26 mouse cellular contexts compared by ENCODE assay signal in genomic region chr10:87110909-87111308, GRCm38 (mm10). TPM values are rescaled to one million over a fixed set of nuclear protein-coding genes. Genes with fewer than 3 reads are reported as not detected.
"Had no signal": no experiment of that assay in that cellular context is flagged by ENCODE, and none has a peak within 500 bp of the region (broad histone marks: within the 10 kb centered on the region; RNA-seq: fewer than 3 reads in every experiment).

No protein-coding gene starts in this region.

- H3K4me1 ChIP-seq: kidney, embryonic 15.5 days; limb, embryonic 12.5 days; limb, embryonic 15.5 days had no signal

- DNase-seq: kidney, postnatal 10 days; kidney, postnatal 36 days; layer of hippocampus, postnatal 36 days; left cerebral cortex, postnatal 4 days; liver, postnatal 0 days; lung, embryonic 14.5 days; right cerebral cortex, postnatal 4 days; thymus, adult 2 months; thymus, postnatal 14 days; thymus, postnatal 4 days had no signal

- H3K9me3 ChIP-seq: kidney, embryonic 15.5 days; limb, embryonic 12.5 days; limb, embryonic 15.5 days; midbrain, embryonic 12.5 days; midbrain, embryonic 15.5 days had no signal

- H3K9ac ChIP-seq: kidney, embryonic 15.5 days; limb, embryonic 12.5 days; limb, embryonic 15.5 days; liver, embryonic 14.5 days; liver, postnatal 0 days; lung, embryonic 14.5 days; midbrain, embryonic 12.5 days; midbrain, embryonic 15.5 days had no signal

- H3K4me3 ChIP-seq: kidney, embryonic 15.5 days; limb, embryonic 12.5 days; limb, embryonic 15.5 days; midbrain, embryonic 12.5 days; midbrain, embryonic 15.5 days had no signal

- ATAC-seq: liver, postnatal 0 days; lung, postnatal 0 days; midbrain, embryonic 15.5 days had no signal

- H3K4me2 ChIP-seq: kidney, embryonic 15.5 days; limb, embryonic 12.5 days; limb, embryonic 15.5 days; liver, embryonic 11.5 days; lung, embryonic 14.5 days; midbrain, embryonic 12.5 days; midbrain, embryonic 15.5 days had no signal

- H3K36me3 ChIP-seq: kidney, embryonic 15.5 days; limb, embryonic 12.5 days; limb, embryonic 15.5 days; midbrain, embryonic 12.5 days; midbrain, embryonic 15.5 days had no signal

- H3K27me3 ChIP-seq: kidney, embryonic 15.5 days; limb, embryonic 12.5 days; limb, embryonic 15.5 days; midbrain, embryonic 15.5 days had no signal

- H3K27ac ChIP-seq: kidney, embryonic 15.5 days; limb, embryonic 12.5 days; limb, embryonic 15.5 days; liver, embryonic 14.5 days; macrophage; midbrain, embryonic 12.5 days; midbrain, embryonic 15.5 days; stomach, postnatal 0 days had no signal

RNA-seq across cellular contexts. Expression of gene 1700113H08Rik, which starts 53.1 kb away (rescaled TPM):
- total RNA-seq: layer of hippocampus, adult 8-10 months; layer of hippocampus, postnatal 10 days; layer of hippocampus, postnatal 36 days; left cerebral cortex, adult 8-10 months; left cerebral cortex, postnatal 14 days; left cerebral cortex, postnatal 4 days; megakaryocyte, adult 5-6 weeks had no signal
- polyA plus RNA-seq: kidney, embryonic 15.5 days; limb, embryonic 12.5 days; limb, embryonic 15.5 days; liver, embryonic 11.5 days; liver, embryonic 14.5 days; liver, postnatal 0 days; lung, embryonic 14.5 days; lung, postnatal 0 days; macrophage; midbrain, embryonic 15.5 days; stomach, embryonic 14.5 days; stomach, postnatal 0 days had no signal
